Mouse (Mus musculus): ENCODE data around the gene Mymx. TPM values are rescaled to one million over a fixed set of nuclear protein-coding genes. Genes with fewer than 3 reads are reported as not detected.
A peak's percentile ranks its signal among the peaks of the same experiment; 100 is the strongest.

Gene Mymx
- polyA plus RNA-seq, 1 experiment, result 576 TPM

DNA sequence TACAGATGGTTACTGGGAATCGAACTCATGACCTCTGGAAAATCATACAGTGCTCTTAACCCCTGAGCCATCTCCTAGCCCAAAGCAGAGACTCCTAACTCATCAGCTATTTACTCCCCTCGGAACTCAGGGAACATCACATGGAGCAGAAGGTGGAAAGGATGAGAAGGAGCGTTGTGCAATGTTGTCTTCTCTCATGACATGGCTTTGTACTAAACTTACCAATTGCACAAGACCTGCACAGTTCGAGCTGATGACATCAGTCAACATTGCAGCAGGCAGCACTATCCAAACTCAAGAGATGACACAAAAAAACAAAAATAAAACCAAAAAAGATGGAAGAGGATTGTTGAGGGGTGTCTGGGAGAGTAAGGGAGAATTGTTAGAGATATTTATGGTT, 6.5 kb upstream of the Mymx start:
- no peak for TF ChIP-seq TCF3 (IDR thresholded peaks at IDR 0.05; ENCODE audit: insufficient read length, low read depth)
- TF ChIP-seq CEBPB (IDR thresholded peaks at IDR 0.05; ENCODE audit: insufficient read depth, poor library complexity, severe bottlenecking), result peak; percentile 27; the same call in 1 of the 2 replicates
- Histone ChIP-seq H3K36me3 (ENCODE audit: control insufficient read depth, insufficient read depth) (no peaks in the 10 kb centered on the region), H3ac (ENCODE audit: control insufficient read depth, insufficient read length) (no peak overlapping the region), H3K27me3 (ENCODE audit: control insufficient read depth, insufficient read depth, insufficient read length) (no peaks in the 10 kb centered on the region), H3K79me2 (ENCODE audit: control insufficient read depth, insufficient read depth) (no peaks in the 10 kb centered on the region), H3K4me2 (ENCODE audit: low read depth) (no peak overlapping the region), H3K4me3 (no peak overlapping the region)

DNA sequence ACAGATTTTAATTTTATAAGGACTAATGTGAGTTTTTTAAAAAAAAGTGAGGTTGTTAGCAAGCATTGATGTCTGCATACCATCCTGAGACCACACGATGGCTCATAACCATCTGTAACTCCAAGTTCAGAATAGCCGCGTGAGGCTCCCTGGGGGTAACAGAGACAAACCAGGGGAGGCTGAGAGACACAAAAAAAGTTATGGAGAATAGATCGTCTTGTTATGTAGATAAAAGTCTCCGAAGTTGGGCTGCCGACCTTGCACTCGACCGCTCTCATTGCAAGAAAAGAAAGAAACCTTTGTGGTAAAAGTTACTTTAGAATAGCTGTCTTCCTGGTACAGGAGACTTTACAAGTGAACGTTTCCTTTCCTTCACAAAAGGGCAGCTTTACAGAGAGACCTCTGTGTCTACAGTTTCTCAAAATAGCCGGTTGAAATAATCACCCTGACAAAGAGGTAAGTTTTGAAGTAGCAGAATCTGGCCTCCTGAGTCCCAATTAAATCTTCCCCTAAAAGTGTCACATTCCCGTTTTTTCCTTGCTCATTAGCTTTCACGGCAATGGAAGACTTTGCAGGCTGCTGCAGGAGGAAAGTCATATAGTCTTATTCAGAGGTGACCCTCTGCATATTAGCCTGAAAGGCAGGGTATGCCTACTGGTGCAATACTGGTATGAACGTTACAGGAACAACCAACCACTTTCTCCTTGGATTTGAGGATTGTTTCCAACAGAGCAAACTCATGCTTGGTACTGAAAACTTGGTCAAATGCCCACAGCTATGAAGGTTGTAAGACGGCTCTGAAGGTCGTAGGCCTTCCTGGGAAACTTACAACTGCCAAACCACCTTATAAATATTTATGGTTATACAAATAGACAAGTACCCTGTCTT, 5.3 kb upstream of the Mymx start:
- no peaks in the 10 kb centered on the region for H3K79me2 ChIP-seq (ENCODE audit: control insufficient read depth, insufficient read depth)
- no peak for TF ChIP-seq CEBPB (IDR thresholded peaks at IDR 0.05; ENCODE audit: insufficient read depth, poor library complexity, severe bottlenecking)
- TF ChIP-seq POLR2A (IDR thresholded peaks at IDR 0.05; ENCODE audit: insufficient read length, low read depth), result no peak
- TF ChIP-seq REST (IDR thresholded peaks at IDR 0.05; ENCODE audit: insufficient read depth, insufficient read length), result no peak
- TF ChIP-seq SRF (IDR thresholded peaks at IDR 0.05; ENCODE audit: control insufficient read depth, insufficient read length, low read depth), result no peak
- TF ChIP-seq USF1 (IDR thresholded peaks at IDR 0.05; ENCODE audit: low read depth), result no peak
- TF ChIP-seq POLR2AphosphoS2 (IDR thresholded peaks at IDR 0.05; ENCODE audit: insufficient read length, low read depth), result no peak
- H3K27me3 ChIP-seq (ENCODE audit: control insufficient read depth, insufficient read depth, insufficient read length), result no peaks in the 10 kb centered on the region
- no peak overlapping the region for H3K4me3 ChIP-seq
- no peak overlapping the region for H3K4me2 ChIP-seq (ENCODE audit: low read depth)
- H3K36me3 ChIP-seq (ENCODE audit: control insufficient read depth, insufficient read depth), result no peaks in the 10 kb centered on the region
- no peak overlapping the region for H3ac ChIP-seq (ENCODE audit: control insufficient read depth, insufficient read length)

GRCm38 (mm10) chr17:45602984-45603383, 1.1 kb upstream of the Mymx start:
- Histone ChIP-seq H3K27me3 (ENCODE audit: control insufficient read depth, insufficient read depth, insufficient read length) (no peaks in the 10 kb centered on the region), H3K4me3 (no peak overlapping the region), H3K79me2 (ENCODE audit: control insufficient read depth, insufficient read depth) (peaks cover 9% of the 10 kb centered on the region), H3K4me2 (ENCODE audit: low read depth) (no peak overlapping the region), H3ac (ENCODE audit: control insufficient read depth, insufficient read length) (no peak overlapping the region), H3K36me3 (ENCODE audit: control insufficient read depth, insufficient read depth) (no peaks in the 10 kb centered on the region)
- TF ChIP-seq TCF3 (IDR thresholded peaks at IDR 0.05; ENCODE audit: insufficient read length, low read depth) (no peak), USF1 (IDR thresholded peaks at IDR 0.05; ENCODE audit: low read depth) (no peak), E2F4 (IDR thresholded peaks at IDR 0.05; ENCODE audit: insufficient read depth) (no peak), CEBPB (IDR thresholded peaks at IDR 0.05; ENCODE audit: insufficient read depth, poor library complexity, severe bottlenecking) (no peak), POLR2A (IDR thresholded peaks at IDR 0.05; ENCODE audit: insufficient read length, low read depth) (no peak), TCF12 (IDR thresholded peaks at IDR 0.05; ENCODE audit: insufficient read depth, poor library complexity, severe bottlenecking) (no peak), MYOD1 (IDR thresholded peaks at IDR 0.05; ENCODE audit: control insufficient read depth in 1 of 3, insufficient read length in 2 of 3, low read depth in 2 of 3) (peak in 1 of 3 experiments; percentile 31)

GRCm38 (mm10) chr17:45601325-45601724, 577 bp downstream of the Mymx start:
- Histone ChIP-seq H3K27me3 (ENCODE audit: control insufficient read depth, insufficient read depth, insufficient read length) (no peaks in the 10 kb centered on the region), H3ac (ENCODE audit: control insufficient read depth, insufficient read length) (peak overlapping the region; percentile 28), H3K4me2 (ENCODE audit: low read depth) (peak overlapping the region; percentile 70), H3K36me3 (ENCODE audit: control insufficient read depth, insufficient read depth) (no peaks in the 10 kb centered on the region), H3K4me3 (peak overlapping the region; percentile 80), H3K79me2 (ENCODE audit: control insufficient read depth, insufficient read depth) (peaks cover 9% of the 10 kb centered on the region)
- peak; percentile 70 for TF ChIP-seq POLR2A (IDR thresholded peaks at IDR 0.05; ENCODE audit: insufficient read length, low read depth)
- TF ChIP-seq MYOG (IDR thresholded peaks at IDR 0.05; ENCODE audit: control insufficient read depth in 1 of 3, insufficient read depth in 1 of 3, insufficient read length in 2 of 3, low read depth in 2 of 3), result peak in 1 of 3 experiments; percentile 14
- TF ChIP-seq REST (IDR thresholded peaks at IDR 0.05; ENCODE audit: insufficient read depth, insufficient read length), result no peak
- TF ChIP-seq CEBPB (IDR thresholded peaks at IDR 0.05; ENCODE audit: insufficient read depth, poor library complexity, severe bottlenecking), result no peak
- peak; percentile 28 for TF ChIP-seq POLR2AphosphoS2 (IDR thresholded peaks at IDR 0.05; ENCODE audit: insufficient read length, low read depth)
- TF ChIP-seq MYOD1 (IDR thresholded peaks at IDR 0.05; ENCODE audit: control insufficient read depth in 1 of 3, insufficient read length in 2 of 3, low read depth in 2 of 3), result no peak

- peak overlapping the region; percentile 80 for H3K4me3 ChIP-seq
- TF ChIP-seq POLR2AphosphoS2 (IDR thresholded peaks at IDR 0.05; ENCODE audit: insufficient read length, low read depth) (no peak), TCF3 (IDR thresholded peaks at IDR 0.05; ENCODE audit: insufficient read length, low read depth) (no peak), MAX (IDR thresholded peaks at IDR 0.05; ENCODE audit: low read depth) (no peak), TCF12 (IDR thresholded peaks at IDR 0.05; ENCODE audit: insufficient read depth, poor library complexity, severe bottlenecking) (no peak), CEBPB (IDR thresholded peaks at IDR 0.05; ENCODE audit: insufficient read depth, poor library complexity, severe bottlenecking) (no peak), USF1 (IDR thresholded peaks at IDR 0.05; ENCODE audit: low read depth) (no peak), MYOD1 (IDR thresholded peaks at IDR 0.05; ENCODE audit: control insufficient read depth in 1 of 3, insufficient read length in 2 of 3, low read depth in 2 of 3) (no peak), REST (IDR thresholded peaks at IDR 0.05; ENCODE audit: insufficient read depth, insufficient read length) (no peak), MYOG (IDR thresholded peaks at IDR 0.05; ENCODE audit: control insufficient read depth in 1 of 3, insufficient read depth in 1 of 3, insufficient read length in 2 of 3, low read depth in 2 of 3) (no peak), E2F4 (IDR thresholded peaks at IDR 0.05; ENCODE audit: insufficient read depth) (no peak), SRF (IDR thresholded peaks at IDR 0.05; ENCODE audit: control insufficient read depth, insufficient read length, low read depth) (no peak), POLR2A (IDR thresholded peaks at IDR 0.05; ENCODE audit: insufficient read length, low read depth) (no peak)
Observed at GRCm38 (mm10) chr17:45600267-45600666, 1.6 kb downstream of the Mymx start.

More at GRCm38 (mm10) chr17:45600267-45600666, 1.6 kb downstream of the Mymx start:
- H3K27me3 ChIP-seq (ENCODE audit: control insufficient read depth, insufficient read depth, insufficient read length), result no peaks in the 10 kb centered on the region
- peak overlapping the region; percentile 28 for H3ac ChIP-seq (ENCODE audit: control insufficient read depth, insufficient read length)
- H3K79me2 ChIP-seq (ENCODE audit: control insufficient read depth, insufficient read depth), result peaks cover 9% of the 10 kb centered on the region
- H3K36me3 ChIP-seq (ENCODE audit: control insufficient read depth, insufficient read depth), result no peaks in the 10 kb centered on the region
- H3K4me2 ChIP-seq (ENCODE audit: low read depth), result peak overlapping the region; percentile 70
